Mouse (Mus musculus) myocyte (in vitro differentiated cells): ENCODE results near the gene Capn11. TPM values are rescaled to one million over a fixed set of nuclear protein-coding genes. Genes with fewer than 3 reads are reported as not detected.

Source experiments
- H3K27me3 ChIP-seq: one replicate; pipeline ENCODE4 v1.6.1; 2011; ENCODE audit not compliant: control insufficient read depth, insufficient read depth, insufficient read length
- H3K36me3 ChIP-seq: one replicate; pipeline ENCODE4 v1.6.1; 2011; ENCODE audit not compliant: control insufficient read depth, insufficient read depth
- H3K4me2 ChIP-seq: one replicate; pipeline ENCODE4 v1.6.1; 2011; ENCODE audit warnings: low read depth, control low read depth
- H3K4me3 ChIP-seq: one replicate; pipeline ENCODE4 v1.5.1; 2011; ENCODE audit warnings: mild to moderate bottlenecking, control low read depth, moderate library complexity
- H3K79me2 ChIP-seq: one replicate; pipeline ENCODE4 v1.6.1; 2011; ENCODE audit not compliant: control insufficient read depth, insufficient read depth
- H3ac ChIP-seq: one replicate; pipeline ENCODE4 v1.6.1; 2011; ENCODE audit not compliant: control insufficient read depth, insufficient read length
- CEBPB ChIP-seq: IDR thresholded peaks from 2 replicates; pipeline ENCODE4 v1.6.1; 2011; ENCODE audit warnings: mild to moderate bottlenecking, moderate library complexity; ENCODE audit not compliant: poor library complexity, insufficient read depth, severe bottlenecking
- E2F4 ChIP-seq: IDR thresholded peaks from one replicate; pipeline ENCODE4 v1.6.1; 2011; ENCODE audit warnings: mild to moderate bottlenecking, control low read depth, moderate library complexity; ENCODE audit not compliant: insufficient read depth
- MAX ChIP-seq: IDR thresholded peaks from one replicate; pipeline ENCODE4 v1.6.1; 2011; ENCODE audit warnings: low read depth, mild to moderate bottlenecking, control low read depth
- MYOD1 ChIP-seq, 3 experiments: IDR thresholded peaks; one replicate each; pipeline ENCODE4 v1.6.1; 2011; ENCODE audit warnings: control low read depth in 2 of 3, low read depth in 2 of 3, mild to moderate bottlenecking in 2 of 3, moderate library complexity in 1 of 3; ENCODE audit not compliant: insufficient read length in 2 of 3, control insufficient read depth in 1 of 3
- MYOG ChIP-seq, 3 experiments: IDR thresholded peaks; one replicate each; pipeline ENCODE4 v1.6.1; 2011; ENCODE audit warnings: control low read depth in 2 of 3, low read depth in 2 of 3, mild to moderate bottlenecking in 2 of 3; ENCODE audit not compliant: insufficient read length in 2 of 3, control insufficient read depth in 1 of 3, insufficient read depth in 1 of 3
- POLR2A ChIP-seq: IDR thresholded peaks from one replicate; pipeline ENCODE4 v1.6.1; 2011; ENCODE audit warnings: low read depth, mild to moderate bottlenecking, control low read depth, moderate library complexity; ENCODE audit not compliant: insufficient read length
- POLR2AphosphoS2 ChIP-seq: IDR thresholded peaks from one replicate; pipeline ENCODE4 v1.6.1; 2011; ENCODE audit warnings: low read depth, control low read depth; ENCODE audit not compliant: insufficient read length
- REST ChIP-seq: IDR thresholded peaks from one replicate; pipeline ENCODE4 v1.6.1; 2011; ENCODE audit warnings: mild to moderate bottlenecking, control low read depth, moderate library complexity; ENCODE audit not compliant: insufficient read depth, insufficient read length
- SRF ChIP-seq: IDR thresholded peaks from one replicate; pipeline ENCODE4 v1.6.1; 2011; ENCODE audit warnings: low read depth; ENCODE audit not compliant: control insufficient read depth, insufficient read length
- TCF12 ChIP-seq: IDR thresholded peaks from one replicate; pipeline ENCODE4 v1.6.1; 2011; ENCODE audit warnings: mild to moderate bottlenecking, control low read depth; ENCODE audit not compliant: poor library complexity, insufficient read depth, severe bottlenecking
- TCF3 ChIP-seq: IDR thresholded peaks from one replicate; pipeline ENCODE4 v1.6.1; 2011; ENCODE audit warnings: low read depth, control low read depth; ENCODE audit not compliant: insufficient read length
- USF1 ChIP-seq: IDR thresholded peaks from one replicate; pipeline ENCODE4 v1.6.1; 2011; ENCODE audit warnings: low read depth, mild to moderate bottlenecking, control low read depth, moderate library complexity
- polyA plus RNA-seq: library from polyadenylated mRNA; unstranded; fragments of >200 nt; fragmentation: generic; extraction: Trizol; gene quantifications from one replicate; pipeline ENCODE4 v1.2.1, GENCODE M21; 2012; ENCODE audit warnings: missing spikeins

Capn11 gene
- polyA plus RNA-seq, 1 experiment: 0.38 TPM

GRCm38 (mm10) chr17:45678106-45678505 is 19.0 kb upstream of the Capn11 start:
- Histone ChIP-seq H3K27me3 (no peaks in the 10 kb centered on the region), H3K4me3 (no peak overlapping the region), H3K79me2 (peaks cover 21% of the 10 kb centered on the region), H3K36me3 (no peaks in the 10 kb centered on the region), H3ac (no peak overlapping the region), H3K4me2 (no peak overlapping the region)
- no peak for TF ChIP-seq TCF3
- TF ChIP-seq MYOG (IDR thresholded peaks at IDR 0.05; ENCODE audit: control insufficient read depth in 1 of 3, insufficient read depth in 1 of 3, insufficient read length in 2 of 3, low read depth in 2 of 3): no peak
- no peak for TF ChIP-seq TCF12
- TF ChIP-seq SRF: no peak
- no peak for TF ChIP-seq CEBPB
- no peak for TF ChIP-seq E2F4
- no peak for TF ChIP-seq MAX
- TF ChIP-seq MYOD1 (IDR thresholded peaks at IDR 0.05; ENCODE audit: control insufficient read depth in 1 of 3, insufficient read length in 2 of 3, low read depth in 2 of 3): no peak
- TF ChIP-seq POLR2A: no peak
- TF ChIP-seq REST: no peak
- no peak for TF ChIP-seq USF1
- no peak for TF ChIP-seq POLR2AphosphoS2

- Histone ChIP-seq H3K79me2 (no peaks in the 10 kb centered on the region), H3K27me3 (no peaks in the 10 kb centered on the region), H3K4me2 (no peak overlapping the region), H3ac (no peak overlapping the region), H3K36me3 (peaks cover 8% of the 10 kb centered on the region), H3K4me3 (no peak overlapping the region)
- no peak for TF ChIP-seq MAX
- TF ChIP-seq TCF12: no peak
- TF ChIP-seq CEBPB: no peak
- TF ChIP-seq TCF3: no peak
- TF ChIP-seq E2F4: no peak
- TF ChIP-seq POLR2AphosphoS2: no peak
- no peak for TF ChIP-seq MYOG (IDR thresholded peaks at IDR 0.05; ENCODE audit: control insufficient read depth in 1 of 3, insufficient read depth in 1 of 3, insufficient read length in 2 of 3, low read depth in 2 of 3)
- TF ChIP-seq USF1: no peak
- no peak for TF ChIP-seq POLR2A
- no peak for TF ChIP-seq REST
- TF ChIP-seq SRF: no peak
- TF ChIP-seq MYOD1 (IDR thresholded peaks at IDR 0.05; ENCODE audit: control insufficient read depth in 1 of 3, insufficient read length in 2 of 3, low read depth in 2 of 3): no peak
Observed at GRCm38 (mm10) chr17:45672598-45672997, 13.5 kb upstream of the Capn11 start.

- H3K27me3 ChIP-seq: no peaks in the 10 kb centered on the region
- no peak overlapping the region for H3ac ChIP-seq
- no peak overlapping the region for H3K4me3 ChIP-seq
- H3K36me3 ChIP-seq: peaks cover 8% of the 10 kb centered on the region
- H3K4me2 ChIP-seq: no peak overlapping the region
- no peaks in the 10 kb centered on the region for H3K79me2 ChIP-seq
- TF ChIP-seq TCF12: no peak
- no peak for TF ChIP-seq MYOD1 (IDR thresholded peaks at IDR 0.05; ENCODE audit: control insufficient read depth in 1 of 3, insufficient read length in 2 of 3, low read depth in 2 of 3)
- no peak for TF ChIP-seq CEBPB
- TF ChIP-seq REST: no peak
- no peak for TF ChIP-seq TCF3
- no peak for TF ChIP-seq MYOG (IDR thresholded peaks at IDR 0.05; ENCODE audit: control insufficient read depth in 1 of 3, insufficient read depth in 1 of 3, insufficient read length in 2 of 3, low read depth in 2 of 3)
- no peak for TF ChIP-seq E2F4
- no peak for TF ChIP-seq SRF
- no peak for TF ChIP-seq MAX
- no peak for TF ChIP-seq USF1
- no peak for TF ChIP-seq POLR2AphosphoS2
- TF ChIP-seq POLR2A: no peak
Observed at GRCm38 (mm10) chr17:45671821-45672220, 12.7 kb upstream of the Capn11 start.

- Histone ChIP-seq H3ac (no peak overlapping the region), H3K79me2 (no peaks in the 10 kb centered on the region), H3K4me2 (no peak overlapping the region), H3K36me3 (peaks cover 8% of the 10 kb centered on the region), H3K27me3 (no peaks in the 10 kb centered on the region), H3K4me3 (no peak overlapping the region)
- no peak for TF ChIP-seq REST
- no peak for TF ChIP-seq MAX
- no peak for TF ChIP-seq MYOD1 (IDR thresholded peaks at IDR 0.05; ENCODE audit: control insufficient read depth in 1 of 3, insufficient read length in 2 of 3, low read depth in 2 of 3)
- no peak for TF ChIP-seq SRF
- no peak for TF ChIP-seq POLR2AphosphoS2
- TF ChIP-seq CEBPB: no peak
- no peak for TF ChIP-seq E2F4
- TF ChIP-seq POLR2A: no peak
- TF ChIP-seq USF1: no peak
Observed at GRCm38 (mm10) chr17:45667986-45668385, 8.9 kb upstream of the Capn11 start.

GRCm38 (mm10) chr17:45667481-45667880 is 8.4 kb upstream of the Capn11 start:
- Histone ChIP-seq H3K27me3 (no peaks in the 10 kb centered on the region), H3K36me3 (peaks cover 8% of the 10 kb centered on the region), H3K4me3 (no peak overlapping the region), H3ac (no peak overlapping the region), H3K4me2 (no peak overlapping the region), H3K79me2 (no peaks in the 10 kb centered on the region)
- no peak for TF ChIP-seq SRF
